Mouse (Mus musculus) right cerebral cortex, postnatal 14 days (tissue): Measurements from ENCODE around the gene Ugt1a1.

Experiments used
- DNase-seq: peaks from one replicate; pipeline ENCODE4 v3.0.0; 2022

The Ugt1a1 gene

GRCm38 (mm10) chr1:88259643-88260024 is 47.9 kb downstream of the Ugt1a1 start:
- no peak for DNase-seq

DNA sequence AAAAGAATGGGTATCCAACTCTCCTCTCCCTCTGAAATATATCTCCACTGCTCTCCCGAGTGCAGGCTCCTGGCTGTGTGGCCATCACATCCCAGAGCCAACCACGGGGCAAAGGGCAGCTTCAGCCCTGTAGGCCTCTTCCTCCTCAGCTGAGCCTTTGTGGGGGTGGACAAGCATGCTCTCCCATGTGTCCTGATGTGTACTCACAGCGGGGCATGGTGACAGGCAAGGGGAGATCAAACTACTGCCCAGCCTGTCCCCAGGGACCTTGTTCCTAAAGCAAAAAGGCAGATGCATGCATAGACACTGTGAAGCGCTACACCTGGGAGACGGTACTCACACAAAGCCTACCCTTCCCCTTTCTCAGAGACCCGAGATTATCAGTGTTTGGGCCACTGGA is 48.4 kb downstream of the Ugt1a1 start:
- peak; percentile 46 for DNase-seq

GRCm38 (mm10) chr1:88260604-88261377 is 49.0 kb downstream of the Ugt1a1 start:
- no peak for DNase-seq

DNA sequence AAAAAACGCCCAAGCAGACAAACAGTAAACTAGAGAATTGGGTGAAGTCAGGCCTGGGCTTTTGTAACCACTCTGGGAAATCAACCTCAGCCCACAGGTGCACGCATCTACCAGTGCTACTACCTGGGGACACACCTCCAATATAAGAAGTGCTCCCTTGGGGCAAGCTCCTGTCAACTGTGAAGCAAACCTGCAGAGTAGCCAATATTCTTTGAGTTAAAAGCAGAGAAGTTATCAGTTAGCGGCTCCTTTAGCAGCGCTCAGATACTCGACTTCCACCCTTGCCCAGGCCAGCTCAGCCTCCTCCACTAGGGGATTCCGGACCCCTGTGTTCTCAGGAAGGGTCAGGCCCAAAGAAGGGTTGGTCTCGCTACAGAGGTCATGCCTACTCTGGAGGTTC is 49.9 kb downstream of the Ugt1a1 start:
- no peak for DNase-seq

DNA sequence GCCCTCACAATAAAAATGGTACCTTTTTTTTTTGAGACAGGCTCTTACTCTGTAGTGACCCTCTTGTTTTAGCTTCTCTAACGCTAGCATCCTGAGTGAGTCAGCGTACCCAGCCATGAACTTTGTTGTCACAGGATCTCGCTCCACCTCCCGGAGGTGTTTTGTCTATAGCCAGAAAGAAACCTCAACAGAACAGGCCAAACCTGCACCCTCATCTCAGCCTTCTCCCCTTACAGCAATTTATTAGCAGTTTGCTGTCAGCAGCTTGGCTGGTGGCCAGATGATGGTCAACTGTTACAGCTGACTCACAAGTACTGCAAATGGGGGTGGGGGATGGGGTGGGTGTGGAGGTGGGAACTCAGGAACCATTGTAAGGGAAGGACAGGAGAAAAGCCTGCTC is 50.5 kb downstream of the Ugt1a1 start:
- peak; percentile 62 for DNase-seq

DNA sequence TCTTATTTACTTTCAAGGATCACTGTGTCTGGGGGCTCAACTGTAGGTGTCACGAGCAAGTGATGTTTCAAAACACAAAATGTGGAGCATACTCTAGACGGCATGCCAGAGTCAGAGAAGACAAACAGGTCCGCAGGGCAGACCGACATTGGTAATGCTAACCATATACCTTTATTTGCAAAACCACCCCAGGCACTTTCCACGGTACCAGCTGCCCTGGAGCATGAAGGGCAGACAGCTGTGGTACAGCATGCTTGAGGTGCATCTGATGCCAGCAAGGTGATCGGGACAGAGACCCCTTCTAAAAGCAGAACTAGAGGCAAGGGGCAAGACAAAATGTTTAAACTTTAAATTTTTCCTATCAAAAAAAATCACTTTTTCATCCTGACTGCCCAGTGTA is 51.2 kb downstream of the Ugt1a1 start:
- DNase-seq: no peak

- no peak for DNase-seq
Measured at GRCm38 (mm10) chr1:88263778-88264177, 52.0 kb downstream of the Ugt1a1 start.

DNA sequence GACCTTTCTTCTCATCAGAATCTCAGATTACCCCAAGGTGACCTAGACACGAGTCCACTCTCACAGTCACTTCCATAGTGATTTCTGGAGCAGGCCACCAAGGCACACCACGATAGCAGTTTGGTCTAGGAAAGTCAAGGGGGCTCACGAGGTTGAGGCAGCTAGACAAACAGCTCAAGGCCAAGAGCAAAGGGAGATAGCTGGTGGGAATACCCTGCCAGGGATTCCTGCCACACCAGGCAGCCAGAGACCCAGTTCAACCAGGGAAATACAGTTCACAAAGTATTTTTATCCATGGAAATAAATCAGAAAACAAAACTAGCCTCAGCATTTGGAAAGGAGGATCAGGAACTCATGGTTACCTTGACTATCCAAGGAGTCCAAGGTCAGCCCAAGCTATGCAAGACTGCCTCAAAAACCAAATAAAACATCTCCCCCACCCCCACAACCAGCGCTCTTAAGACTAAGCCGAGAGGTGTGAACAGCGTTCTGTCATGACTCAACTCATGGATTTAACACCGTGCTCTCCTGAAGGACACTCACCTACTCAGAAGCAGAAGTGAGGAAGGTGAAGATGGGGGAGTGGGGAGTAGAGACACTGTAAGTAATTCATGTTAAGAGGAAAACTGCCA is 52.6 kb downstream of the Ugt1a1 start:
- no peak for DNase-seq

DNA sequence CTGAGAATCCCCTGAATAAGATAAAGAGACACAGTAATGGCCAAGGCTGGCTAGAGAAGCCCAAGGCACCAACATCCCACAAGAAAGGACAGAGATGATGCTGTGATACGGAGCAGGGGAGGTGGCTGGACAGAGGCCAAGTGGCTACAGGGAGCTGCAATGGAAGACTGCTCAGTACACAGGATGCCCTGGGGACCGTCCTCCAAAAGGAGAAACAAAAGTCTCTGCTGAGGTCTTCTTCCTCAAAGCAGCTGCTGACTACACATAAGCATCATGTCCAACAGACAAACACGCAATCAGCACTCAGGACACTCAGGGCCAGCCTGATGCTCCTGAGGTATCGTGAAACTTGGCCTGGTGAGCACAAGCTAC is 53.1 kb downstream of the Ugt1a1 start:
- DNase-seq: no peak

DNA sequence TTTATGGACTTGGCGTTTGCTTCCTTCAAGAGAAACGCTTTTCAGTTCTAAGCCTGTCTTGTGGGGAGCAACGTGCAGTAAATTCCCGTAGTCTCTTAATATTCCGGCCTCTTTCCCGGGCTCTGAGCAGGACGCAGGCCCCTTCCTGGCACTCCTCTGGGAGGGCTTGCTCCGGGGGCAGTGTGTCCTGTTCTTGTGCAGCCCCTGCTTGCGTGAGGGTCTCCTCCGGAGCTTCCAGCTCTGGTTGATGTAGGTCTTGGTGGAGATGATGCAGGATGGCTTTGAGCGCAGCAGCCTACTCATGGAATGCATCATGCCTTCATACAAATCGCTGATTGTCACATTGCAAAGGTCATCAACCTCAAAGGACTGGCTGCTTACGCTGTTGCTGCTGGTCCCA is 54.4 kb downstream of the Ugt1a1 start:
- DNase-seq: no peak

DNA sequence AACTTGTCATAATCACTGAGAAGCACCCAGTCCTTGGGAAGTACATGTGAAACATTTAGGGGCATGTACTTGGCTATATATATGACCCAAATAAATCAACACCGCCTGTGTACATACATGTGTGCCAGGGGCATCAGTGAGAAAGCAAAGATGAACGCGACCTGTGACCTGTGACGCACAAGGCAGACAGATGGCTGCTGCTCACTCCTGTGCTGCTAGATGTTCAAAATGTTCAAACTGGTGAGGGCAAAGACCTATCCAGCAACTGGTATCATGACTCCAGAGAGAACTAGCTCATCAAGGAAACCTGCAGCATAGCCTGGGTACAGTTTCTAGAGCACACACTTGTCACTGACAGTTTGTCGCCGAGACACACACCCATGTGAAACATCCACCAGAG is 55.7 kb downstream of the Ugt1a1 start:
- DNase-seq: no peak

DNA sequence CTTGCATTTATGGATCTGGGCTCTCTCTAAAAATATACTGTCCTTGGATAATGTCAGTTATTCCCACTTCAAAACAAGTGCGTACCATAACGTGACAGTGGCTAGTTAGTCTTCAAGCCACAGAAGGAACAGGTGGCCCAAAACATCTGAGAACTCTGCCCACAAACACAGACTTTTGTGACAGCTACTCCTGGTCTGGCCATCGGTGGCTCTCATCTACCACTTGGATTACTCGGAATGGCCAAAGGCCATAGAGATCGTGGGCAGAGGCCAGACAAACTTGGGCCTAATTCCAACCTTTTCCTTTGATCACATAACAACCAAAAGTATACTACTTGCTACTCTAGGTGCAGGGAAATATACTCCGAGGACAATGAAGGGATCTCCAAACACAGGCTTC is 56.3 kb downstream of the Ugt1a1 start:
- DNase-seq: no peak
